Mouse (Mus musculus): ENCODE results near the gene B4galnt4. TPM values are rescaled to one million over a fixed set of nuclear protein-coding genes. Genes with fewer than 3 reads are reported as not detected.

Gene B4galnt4
- polyA plus RNA-seq, 2 experiments: 0.39 to 0.64 TPM

GRCm38 (mm10) chr7:141093950-141094349 is 33.0 kb downstream of the B4galnt4 start:
- Histone ChIP-seq H3K9me3 (ENCODE audit: control insufficient read depth, low read length) (no peaks in the 10 kb centered on the region), H3K4me1 (replicated peaks; ENCODE audit: control insufficient read depth in 2 of 2, insufficient read depth in 2 of 2, low read length in 1 of 2) (peaks cover 18 to 27% of the 10 kb centered on the region in 2 experiments), H3K4me3 (ENCODE audit: insufficient read depth in 1 of 2, low read depth in 2 of 2, low read length in 2 of 2) (no peak overlapping the region), H3K9ac (replicated peaks) (no peak overlapping the region), H3K27ac (no peak overlapping the region), H3K27me3 (ENCODE audit: control insufficient read depth, insufficient read depth, low read length) (peaks cover 9% of the 10 kb centered on the region), H3K4me2 (ENCODE audit: low read depth) (peak overlapping the region; percentile 28), H3K36me3 (replicated peaks; ENCODE audit: control insufficient read depth, insufficient read depth, low read depth) (no peaks in the 10 kb centered on the region)
- WGBS (ENCODE audit: insufficient replicate concordance): 68% methylated on average over 6 of the region's 6 CpGs
- ATAC-seq (ENCODE audit: insufficient read depth) (no peak), DNase-seq (ENCODE audit: low read depth in 3 of 3, low spot score in 3 of 3) (peak in 2 of 3 experiments; percentile 24 to 31)
- no peak for TF ChIP-seq CTCF (IDR thresholded peaks at IDR 0.05; ENCODE audit: low read depth)
- TF ChIP-seq EP300 (IDR thresholded peaks at IDR 0.05; ENCODE audit: low read depth): no peak

- Histone ChIP-seq H3K4me3 (ENCODE audit: insufficient read depth in 1 of 2, low read depth in 2 of 2, low read length in 2 of 2) (no peak overlapping the region), H3K4me1 (replicated peaks; ENCODE audit: control insufficient read depth in 2 of 2, insufficient read depth in 2 of 2, low read length in 1 of 2) (peaks cover 21 to 27% of the 10 kb centered on the region in 2 experiments), H3K9ac (replicated peaks) (no peak overlapping the region), H3K27ac (no peak overlapping the region), H3K36me3 (replicated peaks; ENCODE audit: control insufficient read depth, insufficient read depth, low read depth) (no peaks in the 10 kb centered on the region), H3K4me2 (ENCODE audit: low read depth) (peak overlapping the region; percentile 37), H3K9me3 (ENCODE audit: control insufficient read depth, low read length) (no peaks in the 10 kb centered on the region), H3K27me3 (ENCODE audit: control insufficient read depth, insufficient read depth, low read length) (peaks cover 5% of the 10 kb centered on the region)
- WGBS (ENCODE audit: insufficient replicate concordance): 66% methylated on average over 15 of the region's 15 CpGs
- peak; percentile 14; the same call in 1 of the 2 replicates for ATAC-seq (ENCODE audit: insufficient read depth)
- TF ChIP-seq CTCF (IDR thresholded peaks at IDR 0.05; ENCODE audit: low read depth): no peak
- TF ChIP-seq EP300 (IDR thresholded peaks at IDR 0.05; ENCODE audit: low read depth): no peak
- no peak for DNase-seq (ENCODE audit: low read depth in 3 of 3, low spot score in 3 of 3)
These were observed 33.7 kb downstream of the B4galnt4 start for GRCm38 (mm10) chr7:141094487-141095205.

GRCm38 (mm10) chr7:141096021-141096420 is 35.1 kb downstream of the B4galnt4 start:
- DNase-seq (ENCODE audit: low read depth in 3 of 3, low spot score in 3 of 3) (no peak), ATAC-seq (ENCODE audit: insufficient read depth) (no peak)
- TF ChIP-seq CTCF (IDR thresholded peaks at IDR 0.05; ENCODE audit: low read depth) (no peak), EP300 (IDR thresholded peaks at IDR 0.05; ENCODE audit: low read depth) (no peak)
- 50% methylated on average over 6 of the region's 6 CpGs for WGBS (ENCODE audit: insufficient replicate concordance)
- Histone ChIP-seq H3K4me2 (ENCODE audit: low read depth) (peak overlapping the region; percentile 37), H3K9ac (replicated peaks) (no peak overlapping the region), H3K36me3 (replicated peaks; ENCODE audit: control insufficient read depth, insufficient read depth, low read depth) (no peaks in the 10 kb centered on the region), H3K27me3 (ENCODE audit: control insufficient read depth, insufficient read depth, low read length) (peaks cover 13% of the 10 kb centered on the region), H3K4me1 (replicated peaks; ENCODE audit: control insufficient read depth in 2 of 2, insufficient read depth in 2 of 2, low read length in 1 of 2) (peaks cover 21 to 31% of the 10 kb centered on the region in 2 experiments), H3K27ac (no peak overlapping the region), H3K4me3 (ENCODE audit: insufficient read depth in 1 of 2, low read depth in 2 of 2, low read length in 2 of 2) (peak overlapping the region; percentile 4 to 24; a peak in 2 of 4 replicates), H3K9me3 (ENCODE audit: control insufficient read depth, low read length) (no peaks in the 10 kb centered on the region)

- Histone ChIP-seq H3K4me2 (ENCODE audit: low read depth) (peak overlapping the region; percentile 37), H3K4me3 (ENCODE audit: insufficient read depth in 1 of 2, low read depth in 2 of 2, low read length in 2 of 2) (peak overlapping the region in 1 of 2 experiments; percentile 24; a peak in 2 of 4 replicates), H3K9ac (replicated peaks) (no peak overlapping the region)
These were observed 35.7 kb downstream of the B4galnt4 start for GRCm38 (mm10) chr7:141096649-141097056.

GRCm38 (mm10) chr7:141097177-141097576 is 36.3 kb downstream of the B4galnt4 start:
- TF ChIP-seq EP300 (IDR thresholded peaks at IDR 0.05; ENCODE audit: low read depth) (no peak), CTCF (IDR thresholded peaks at IDR 0.05; ENCODE audit: low read depth) (no peak)
- DNase-seq (ENCODE audit: low read depth in 3 of 3, low spot score in 3 of 3): no peak
- no peak for ATAC-seq (ENCODE audit: insufficient read depth)
- Histone ChIP-seq H3K4me1 (replicated peaks; ENCODE audit: control insufficient read depth in 2 of 2, insufficient read depth in 2 of 2, low read length in 1 of 2) (peaks cover 19 to 29% of the 10 kb centered on the region in 2 experiments), H3K4me2 (ENCODE audit: low read depth) (no peak overlapping the region; the same call in 1 of the 2 replicates), H3K9ac (replicated peaks) (no peak overlapping the region), H3K4me3 (ENCODE audit: insufficient read depth in 1 of 2, low read depth in 2 of 2, low read length in 2 of 2) (no peak overlapping the region), H3K27me3 (ENCODE audit: control insufficient read depth, insufficient read depth, low read length) (peaks cover 13% of the 10 kb centered on the region), H3K36me3 (replicated peaks; ENCODE audit: control insufficient read depth, insufficient read depth, low read depth) (no peaks in the 10 kb centered on the region), H3K9me3 (ENCODE audit: control insufficient read depth, low read length) (no peaks in the 10 kb centered on the region), H3K27ac (no peak overlapping the region)
- WGBS (ENCODE audit: insufficient replicate concordance): 55% methylated on average over 5 of the region's 5 CpGs

More at GRCm38 (mm10) chr7:141096649-141097056, 35.7 kb downstream of the B4galnt4 start:
- peak; percentile 34 to 57 (median 51) for DNase-seq (ENCODE audit: low read depth in 3 of 3, low spot score in 3 of 3)
- Histone ChIP-seq H3K27ac (peak overlapping the region; percentile 4; the same call in 1 of the 2 replicates), H3K27me3 (ENCODE audit: control insufficient read depth, insufficient read depth, low read length) (peaks cover 13% of the 10 kb centered on the region), H3K36me3 (replicated peaks; ENCODE audit: control insufficient read depth, insufficient read depth, low read depth) (no peaks in the 10 kb centered on the region), H3K9me3 (ENCODE audit: control insufficient read depth, low read length) (no peaks in the 10 kb centered on the region), H3K4me1 (replicated peaks; ENCODE audit: control insufficient read depth in 2 of 2, insufficient read depth in 2 of 2, low read length in 1 of 2) (peaks cover 21 to 31% of the 10 kb centered on the region in 2 experiments)
- peak; percentile 41; the same call in 1 of the 2 replicates for ATAC-seq (ENCODE audit: insufficient read depth)
- no peak for TF ChIP-seq EP300 (IDR thresholded peaks at IDR 0.05; ENCODE audit: low read depth)
- TF ChIP-seq CTCF (IDR thresholded peaks at IDR 0.05; ENCODE audit: low read depth): peak; percentile 37; the same call in 1 of the 2 replicates
- 9% methylated on average over 6 of the region's 6 CpGs for WGBS (ENCODE audit: insufficient replicate concordance)
